Mouse (Mus musculus) CH12.LX (cell line): ENCODE measurements around the gene Adm.

ENCODE experiments used
- CHD1 ChIP-seq: IDR thresholded peaks from 2 replicates; pipeline ENCODE4 v1.6.1; 2012; ENCODE audit warnings: low read depth, low read length, improper control_type of control experiment, inconsistent platforms
- POLR2A ChIP-seq: IDR thresholded peaks from 2 replicates; pipeline ENCODE4 v1.6.1; 2011; ENCODE audit warnings: low read depth, mild to moderate bottlenecking, improper control_type of control experiment, low read length
- USF2 ChIP-seq: conservative IDR thresholded peaks from 2 replicates; pipeline ENCODE4 v1.6.1; 2011; ENCODE audit warnings: low read depth, low read length, improper control_type of control experiment

DNA sequence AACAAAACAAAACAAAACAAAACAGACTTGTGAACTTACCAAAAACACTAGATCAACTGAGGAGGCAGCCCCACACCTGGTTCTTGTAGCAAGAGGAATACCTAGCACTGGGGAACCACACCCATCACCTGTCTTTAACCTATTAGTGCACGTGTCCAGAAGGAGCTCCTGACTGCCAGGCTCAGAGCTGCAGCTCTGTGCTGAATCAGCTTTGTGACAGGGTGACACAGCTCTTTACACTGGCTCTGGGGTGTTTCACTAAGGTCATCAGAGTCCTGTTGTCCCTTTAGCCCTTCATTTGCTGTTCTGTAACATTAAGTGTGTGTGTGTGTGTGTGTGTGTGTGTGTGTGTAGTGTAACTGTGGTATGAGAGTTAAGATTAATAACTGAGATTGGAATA is 9.1 kb downstream of the Adm start:
- no peak for TF ChIP-seq USF2
- no peak for TF ChIP-seq CHD1
- TF ChIP-seq POLR2A, result no peak
